Mouse (Mus musculus) kidney, embryonic 14.5 days (tissue): ENCODE data around the gene Rundc3b. TPM values are rescaled to one million over a fixed set of nuclear protein-coding genes. Genes with fewer than 3 reads are reported as not detected.
A peak's percentile ranks its signal among the peaks of the same experiment; 100 is the strongest.

ENCODE experiments used
- ATAC-seq: fragments of 200-750 bp; cut with Nextera tagmentation; 2 replicates; pipeline ENCODE4 v1.8.0; 2017; ENCODE audit warnings: moderate number of reproducible peaks, mild to moderate bottlenecking, moderate TSS enrichment, moderate library complexity; ENCODE audit not compliant: low FRiP score, low TSS enrichment
- H3K27ac ChIP-seq: fragments of 300-500 bp; sonication (generic); 2 replicates; pipeline ENCODE4 v1.5.1; 2014; ENCODE audit warnings: low read depth, mild to moderate bottlenecking, low read length, moderate library complexity, mixed read lengths
- H3K27me3 ChIP-seq: fragments of 300-500 bp; sonication (generic); 2 replicates; pipeline ENCODE4 v1.6.1; 2014; ENCODE audit warnings: mild to moderate bottlenecking, low read length; ENCODE audit not compliant: control insufficient read depth, insufficient read depth
- H3K36me3 ChIP-seq: fragments of 300-500 bp; sonication (generic); 2 replicates; pipeline ENCODE4 v1.6.1; 2014; ENCODE audit warnings: low read length, mixed read lengths; ENCODE audit not compliant: control insufficient read depth, insufficient read depth
- H3K4me1 ChIP-seq: fragments of 300-500 bp; sonication (generic); 2 replicates; pipeline ENCODE4 v1.6.1; 2014; ENCODE audit warnings: low read length, mixed read lengths; ENCODE audit not compliant: control insufficient read depth, insufficient read depth
- H3K4me2 ChIP-seq: fragments of 300-500 bp; sonication (generic); replicated peaks from 2 replicates; pipeline ENCODE4 v1.6.1; 2014; ENCODE audit warnings: low read depth, mild to moderate bottlenecking, low read length
- H3K4me3 ChIP-seq: fragments of 300-500 bp; sonication (generic); 2 replicates; pipeline ENCODE4 v1.5.1; 2014; ENCODE audit warnings: mild to moderate bottlenecking, low read length
- H3K9ac ChIP-seq: fragments of 300-500 bp; sonication (generic); 2 replicates; pipeline ENCODE4 v1.6.1; 2014; ENCODE audit warnings: low read depth, mild to moderate bottlenecking, low read length, moderate library complexity
- H3K9me3 ChIP-seq: fragments of 300-500 bp; sonication (generic); 2 replicates; pipeline ENCODE4 v1.6.1; 2016; ENCODE audit warnings: low read length; ENCODE audit not compliant: control insufficient read depth
- WGBS: fragments of 180-500 bp; shearing (Covaris S2); extraction: QIAGEN DNeasy Blood & Tissue Kit; methylation state at CpG from one replicate; pipeline ENCODE4 v1.1.7; 2014; 5-methylcytosine and 5-hydroxymethylcytosine counted together
- polyA plus RNA-seq: library from polyadenylated mRNA; unstranded; fragments of >200 nt; fragmentation: Nextera tagmentation; extraction: Ambion mirVana; gene quantifications from 2 replicates; pipeline ENCODE4 v1.2.1, GENCODE M21; 2014

The Rundc3b gene
- polyA plus RNA-seq, 1 experiment from 2014 or later: 3.8 TPM

DNA sequence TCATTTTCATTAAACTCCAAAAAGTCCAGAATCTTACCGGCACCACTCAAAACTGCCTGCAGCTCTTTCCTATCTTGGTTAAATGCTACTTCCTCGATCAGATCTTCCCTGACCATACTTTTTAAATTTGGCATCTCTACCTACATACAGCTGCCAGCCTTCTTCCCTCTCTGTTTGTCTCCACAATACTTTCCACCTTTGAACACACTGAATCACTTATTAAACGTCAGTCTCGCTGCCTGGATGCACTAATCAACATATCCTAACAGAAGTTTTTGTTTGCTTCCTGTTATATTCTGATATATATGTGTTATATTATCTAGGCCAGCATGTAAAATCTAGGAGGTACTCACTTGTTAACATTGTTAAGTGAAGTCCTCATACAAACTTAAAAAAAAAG lies 25.5 kb upstream of the Rundc3b start:
- Histone ChIP-seq H3K36me3 (no peaks in the 10 kb centered on the region), H3K4me3 (no peak overlapping the region), H3K4me1 (no peaks in the 10 kb centered on the region), H3K27ac (no peak overlapping the region), H3K9ac (no peak overlapping the region), H3K9me3 (no peaks in the 10 kb centered on the region), H3K4me2 (no peak overlapping the region), H3K27me3 (no peaks in the 10 kb centered on the region)
- ATAC-seq: no peak
- 90% methylated on average over 4 of the region's 4 CpGs for WGBS

DNA sequence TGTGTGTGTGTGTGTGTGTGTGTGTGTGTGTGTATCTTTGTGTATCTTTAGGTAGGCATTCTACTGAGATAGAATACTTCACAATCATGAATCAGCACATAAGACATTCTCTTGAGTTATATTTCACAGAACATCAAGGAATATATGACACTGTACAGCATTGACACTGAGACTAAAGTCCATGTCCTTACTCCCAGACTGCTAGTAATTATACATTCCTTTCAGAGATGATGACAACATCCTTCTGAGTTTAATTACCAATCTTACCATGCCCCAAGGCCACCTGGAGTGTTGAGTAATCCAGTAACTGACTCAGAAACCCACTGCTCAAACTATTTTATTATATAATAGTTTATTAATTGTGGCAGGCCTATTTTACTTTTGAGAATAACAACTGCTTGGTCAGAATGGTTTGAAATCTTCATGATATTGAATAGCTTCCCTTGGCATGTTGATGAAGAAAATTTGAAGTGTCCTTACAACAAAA lies 11.8 kb upstream of the Rundc3b start:
- no peaks in the 10 kb centered on the region for H3K9me3 ChIP-seq

DNA sequence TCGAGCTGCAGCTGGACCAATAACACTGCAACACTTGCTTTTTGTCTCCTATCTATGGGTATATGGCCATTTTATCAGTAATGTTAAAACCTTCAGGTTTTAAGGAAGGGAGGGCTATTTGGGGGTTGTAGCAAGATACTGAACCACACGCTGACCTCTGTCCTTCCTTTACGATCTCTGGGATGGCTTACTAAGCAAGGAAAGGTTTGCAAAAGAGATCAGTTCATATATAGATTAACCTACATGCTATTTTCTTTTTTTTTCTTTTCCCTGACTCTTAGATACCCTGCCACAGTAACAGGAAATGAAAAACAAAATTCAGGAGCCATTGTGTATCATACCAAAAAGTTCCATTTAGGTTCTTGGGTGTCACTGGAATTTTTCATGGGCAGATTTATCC lies 10.1 kb upstream of the Rundc3b start:
- H3K9me3 ChIP-seq: no peaks in the 10 kb centered on the region
- no peaks in the 10 kb centered on the region for H3K36me3 ChIP-seq
- WGBS: 84% methylated on average over 3 of the region's 3 CpGs
- no peak overlapping the region for H3K27ac ChIP-seq
- H3K4me2 ChIP-seq: no peak overlapping the region
- H3K4me3 ChIP-seq: no peak overlapping the region
- no peak overlapping the region for H3K9ac ChIP-seq
- no peaks in the 10 kb centered on the region for H3K4me1 ChIP-seq
- H3K27me3 ChIP-seq: no peaks in the 10 kb centered on the region
- no peak for ATAC-seq

More for the DNA sequence above, 11.8 kb upstream of the Rundc3b start:
- no peak for ATAC-seq
- Histone ChIP-seq H3K4me3 (no peak overlapping the region), H3K4me1 (no peaks in the 10 kb centered on the region), H3K27me3 (no peaks in the 10 kb centered on the region), H3K36me3 (no peaks in the 10 kb centered on the region), H3K9ac (no peak overlapping the region), H3K4me2 (no peak overlapping the region), H3K27ac (no peak overlapping the region)

DNA sequence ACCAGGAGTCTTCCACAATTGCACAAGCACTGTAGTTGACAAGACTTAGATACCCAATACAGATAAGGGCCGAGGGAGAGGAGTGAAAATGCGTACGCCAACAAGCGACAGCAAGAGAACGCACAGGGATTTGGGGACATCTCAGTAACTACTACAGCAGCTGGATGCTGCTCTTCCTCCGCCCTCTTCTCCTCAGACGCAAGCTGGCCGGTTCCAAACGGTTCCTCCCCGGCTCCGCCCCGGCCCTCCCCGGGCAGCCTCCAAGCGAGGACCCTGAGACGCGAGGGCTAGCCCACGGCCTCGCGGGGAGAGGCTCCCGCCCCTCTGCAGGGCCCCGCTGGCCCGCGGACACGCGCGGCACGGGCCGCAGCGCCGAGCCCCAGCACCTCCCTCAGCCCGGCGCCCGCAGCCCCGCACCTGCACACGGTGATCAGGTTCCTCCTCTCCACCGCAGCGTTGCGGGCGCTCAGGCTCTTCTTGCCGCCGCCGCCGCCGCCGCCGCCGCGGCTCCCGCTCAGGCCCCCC lies 619 bp downstream of the Rundc3b start:
- peak; percentile 70 for ATAC-seq
- H3K4me1 ChIP-seq: no peaks in the 10 kb centered on the region
- under 1% methylated on average over 35 of the region's 49 CpGs for WGBS
- no peaks in the 10 kb centered on the region for H3K36me3 ChIP-seq
- peak overlapping the region; percentile 97 for H3K4me2 ChIP-seq
- H3K27me3 ChIP-seq: no peaks in the 10 kb centered on the region
- H3K27ac ChIP-seq: no peak overlapping the region
- H3K4me3 ChIP-seq: peak overlapping the region; percentile 69
- H3K9me3 ChIP-seq: no peaks in the 10 kb centered on the region
- H3K9ac ChIP-seq: peak overlapping the region; percentile 62

DNA sequence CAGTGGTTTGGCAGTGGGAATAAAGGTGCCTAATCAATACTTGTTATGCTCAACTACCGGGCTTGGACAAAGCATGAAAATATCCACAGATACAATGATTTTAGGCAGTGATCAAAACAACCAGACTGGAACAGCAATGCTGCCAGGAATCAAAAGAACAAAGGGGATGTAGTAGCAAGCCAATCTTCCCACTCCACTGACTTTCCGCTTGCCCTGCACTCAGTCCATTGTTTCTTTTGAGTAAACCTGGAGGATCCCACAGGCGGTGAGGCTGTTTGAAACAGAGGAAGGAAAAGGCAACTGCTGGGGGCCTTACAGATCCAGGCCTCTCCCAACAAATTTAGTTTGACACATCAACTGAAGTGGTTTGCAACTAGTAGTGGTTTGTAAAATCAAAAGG lies 51.6 kb downstream of the Rundc3b start:
- no peak for ATAC-seq
- Histone ChIP-seq H3K4me3 (no peak overlapping the region), H3K9me3 (no peaks in the 10 kb centered on the region), H3K36me3 (no peaks in the 10 kb centered on the region), H3K27me3 (no peaks in the 10 kb centered on the region), H3K4me2 (no peak overlapping the region), H3K9ac (no peak overlapping the region), H3K4me1 (no peaks in the 10 kb centered on the region), H3K27ac (no peak overlapping the region)
- 67% methylated on average over 3 of the region's 3 CpGs for WGBS

DNA sequence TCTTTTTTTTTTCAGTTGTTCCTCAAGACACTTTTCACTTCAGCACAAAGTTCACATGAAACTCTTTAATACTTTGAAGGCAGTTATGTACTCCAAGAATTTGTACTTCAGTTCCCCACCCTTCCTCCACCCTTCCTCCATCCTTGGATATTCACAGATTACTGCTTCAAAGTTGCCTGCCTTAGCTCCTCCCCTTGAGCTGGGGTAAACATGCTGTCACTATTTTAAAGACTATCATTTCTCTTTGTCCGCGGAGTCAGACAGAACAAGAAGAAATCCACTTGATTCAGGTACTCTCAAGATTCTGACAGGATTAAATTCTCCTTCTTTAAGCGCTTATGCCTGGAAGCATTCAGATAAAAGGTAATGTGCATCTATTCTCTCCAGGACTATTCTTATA lies 55.9 kb downstream of the Rundc3b start:
- no peak overlapping the region for H3K4me3 ChIP-seq
- H3K9ac ChIP-seq: no peak overlapping the region
- no peaks in the 10 kb centered on the region for H3K4me1 ChIP-seq
- no peak overlapping the region for H3K4me2 ChIP-seq
- H3K36me3 ChIP-seq: no peaks in the 10 kb centered on the region
- H3K9me3 ChIP-seq: no peaks in the 10 kb centered on the region
- WGBS: 70% methylated on average over 3 of the region's 3 CpGs
- no peak for ATAC-seq
- no peak overlapping the region for H3K27ac ChIP-seq
- no peaks in the 10 kb centered on the region for H3K27me3 ChIP-seq

DNA sequence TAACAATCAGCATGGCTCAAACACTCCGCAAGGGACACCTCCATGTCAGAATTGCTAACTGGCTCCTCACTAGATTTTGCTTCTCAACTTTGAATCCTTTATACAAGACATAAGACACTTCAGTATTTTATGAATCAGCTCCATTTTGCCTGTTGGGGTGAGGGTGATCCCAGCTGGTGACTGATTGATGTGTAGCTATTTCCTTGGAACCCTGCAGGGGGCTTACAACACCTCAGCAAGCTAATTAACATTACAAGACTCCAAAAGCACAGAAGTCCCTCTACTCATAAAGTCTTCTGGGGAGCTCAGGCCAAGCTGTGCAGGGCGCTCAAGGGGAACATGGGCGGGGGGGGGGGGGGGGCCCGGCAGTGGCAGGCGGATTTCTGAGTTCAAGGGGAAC lies 78.2 kb downstream of the Rundc3b start:
- WGBS: 21% methylated on average over 5 of the region's 5 CpGs
- Histone ChIP-seq H3K4me3 (no peak overlapping the region), H3K27ac (no peak overlapping the region), H3K9me3 (no peaks in the 10 kb centered on the region), H3K27me3 (no peaks in the 10 kb centered on the region), H3K9ac (no peak overlapping the region), H3K4me2 (no peak overlapping the region), H3K36me3 (no peaks in the 10 kb centered on the region), H3K4me1 (no peaks in the 10 kb centered on the region)
- no peak for ATAC-seq

DNA sequence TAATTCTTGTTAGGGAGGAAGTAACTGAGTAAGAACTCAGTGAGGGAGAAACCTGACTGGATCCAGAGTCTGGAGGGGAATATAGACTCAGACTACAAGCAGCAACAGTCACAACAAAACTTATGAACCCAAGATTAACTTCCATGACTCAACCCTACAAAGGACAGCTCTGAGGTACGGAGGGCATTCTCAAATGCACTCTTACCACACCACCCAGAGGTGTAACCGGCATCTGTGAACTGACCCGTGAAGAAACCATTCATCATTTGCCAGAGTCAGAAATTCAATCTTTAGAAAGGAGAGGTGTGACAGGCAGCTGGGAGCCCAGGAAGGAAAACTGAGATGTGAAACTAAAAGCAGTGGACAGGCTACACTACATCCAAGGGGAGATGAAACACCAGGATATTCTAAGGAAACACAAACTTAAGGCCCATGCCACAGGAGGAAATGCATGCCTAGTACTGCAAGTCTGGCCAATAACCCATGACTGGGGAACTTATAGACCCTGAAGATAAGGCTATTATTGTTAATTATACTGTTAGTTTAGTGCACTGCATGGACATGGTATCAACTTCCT lies 80.0 kb downstream of the Rundc3b start:
- ATAC-seq: peak; percentile 91
- peak overlapping the region; percentile 17; the same call in 1 of the 2 replicates for H3K27ac ChIP-seq
- H3K4me2 ChIP-seq: no peak overlapping the region
- H3K9me3 ChIP-seq: no peaks in the 10 kb centered on the region
- H3K4me1 ChIP-seq: no peaks in the 10 kb centered on the region
- no peaks in the 10 kb centered on the region for H3K27me3 ChIP-seq
- H3K36me3 ChIP-seq: no peaks in the 10 kb centered on the region
- no peak overlapping the region for H3K4me3 ChIP-seq
- 21% methylated on average over 3 of the region's 3 CpGs for WGBS
- H3K9ac ChIP-seq: no peak overlapping the region

DNA sequence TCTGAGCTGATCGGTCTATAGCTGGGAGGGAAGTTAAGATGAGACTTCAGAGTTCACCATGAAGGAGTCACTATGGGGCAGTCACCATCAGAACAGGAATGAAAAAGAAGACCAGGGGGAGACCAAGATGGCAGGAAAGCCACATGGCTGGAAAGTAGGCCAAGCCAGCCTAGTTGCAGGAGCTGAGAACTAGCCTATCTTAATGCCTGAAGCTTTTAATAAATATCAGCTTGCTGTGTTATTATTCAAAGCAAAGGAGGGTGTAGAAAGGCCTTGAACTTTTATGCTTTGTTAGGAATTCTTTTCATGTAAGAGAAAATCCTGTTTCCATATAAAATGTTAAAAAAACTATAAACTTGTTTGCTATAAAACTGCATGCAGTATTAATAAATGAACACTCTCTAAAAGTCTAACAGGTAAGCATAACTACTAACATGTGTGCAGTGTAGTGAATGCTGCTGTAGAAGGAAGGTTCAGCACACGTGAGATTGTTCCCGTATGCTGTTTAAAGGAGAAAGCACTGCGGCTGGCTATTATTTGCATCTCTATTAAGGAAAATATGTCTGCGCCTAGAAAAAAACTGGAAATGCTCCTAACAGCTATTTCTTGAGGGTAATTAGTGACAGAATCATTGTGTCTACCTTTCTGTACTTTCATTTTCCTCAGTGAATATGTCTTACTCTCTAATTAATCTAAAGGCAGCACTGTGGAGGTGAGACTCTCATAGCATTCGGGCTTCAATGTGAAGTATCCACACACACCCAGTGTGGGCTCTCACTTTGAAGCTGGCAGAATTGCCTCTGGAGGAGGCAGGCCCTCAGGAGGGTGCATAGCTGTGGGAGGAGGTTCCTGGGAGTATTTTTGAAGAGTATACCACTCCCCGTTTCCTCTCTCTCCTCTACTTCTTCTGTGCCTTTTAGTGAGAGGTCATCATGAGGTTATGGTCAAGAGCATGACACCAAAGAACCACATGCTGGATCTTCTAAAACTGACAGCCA lies 81.3 kb downstream of the Rundc3b start:
- Histone ChIP-seq H3K4me1 (no peaks in the 10 kb centered on the region), H3K27me3 (no peaks in the 10 kb centered on the region), H3K9ac (no peak overlapping the region), H3K27ac (no peak overlapping the region), H3K36me3 (no peaks in the 10 kb centered on the region), H3K4me3 (no peak overlapping the region), H3K4me2 (no peak overlapping the region), H3K9me3 (no peaks in the 10 kb centered on the region)
- WGBS: 64% methylated on average over 7 of the region's 7 CpGs
- peak; percentile 67; the same call in 1 of the 2 replicates for ATAC-seq
